Mouse (Mus musculus) thymus, adult 2 months (tissue): ENCODE results near the gene Dvl2.

Experiments used
- CTCF ChIP-seq: fragments of 200-500 bp; IDR thresholded peaks from 2 replicates; pipeline ENCODE4 v1.5.1; 2012; ENCODE audit warnings: mild to moderate bottlenecking, control low read depth, low read length, moderate library complexity, borderline replicate concordance; ENCODE audit not compliant: control insufficient read depth, poor library complexity, insufficient read depth; ENCODE audit errors: extremely low read depth
- POLR2A ChIP-seq: fragments of 200-500 bp; IDR thresholded peaks from 2 replicates; pipeline ENCODE4 v1.6.1; 2012; ENCODE audit warnings: mild to moderate bottlenecking, low read length, control low read depth, moderate library complexity; ENCODE audit not compliant: control insufficient read depth, poor library complexity, insufficient read depth; ENCODE audit errors: extremely low read depth

DNA sequence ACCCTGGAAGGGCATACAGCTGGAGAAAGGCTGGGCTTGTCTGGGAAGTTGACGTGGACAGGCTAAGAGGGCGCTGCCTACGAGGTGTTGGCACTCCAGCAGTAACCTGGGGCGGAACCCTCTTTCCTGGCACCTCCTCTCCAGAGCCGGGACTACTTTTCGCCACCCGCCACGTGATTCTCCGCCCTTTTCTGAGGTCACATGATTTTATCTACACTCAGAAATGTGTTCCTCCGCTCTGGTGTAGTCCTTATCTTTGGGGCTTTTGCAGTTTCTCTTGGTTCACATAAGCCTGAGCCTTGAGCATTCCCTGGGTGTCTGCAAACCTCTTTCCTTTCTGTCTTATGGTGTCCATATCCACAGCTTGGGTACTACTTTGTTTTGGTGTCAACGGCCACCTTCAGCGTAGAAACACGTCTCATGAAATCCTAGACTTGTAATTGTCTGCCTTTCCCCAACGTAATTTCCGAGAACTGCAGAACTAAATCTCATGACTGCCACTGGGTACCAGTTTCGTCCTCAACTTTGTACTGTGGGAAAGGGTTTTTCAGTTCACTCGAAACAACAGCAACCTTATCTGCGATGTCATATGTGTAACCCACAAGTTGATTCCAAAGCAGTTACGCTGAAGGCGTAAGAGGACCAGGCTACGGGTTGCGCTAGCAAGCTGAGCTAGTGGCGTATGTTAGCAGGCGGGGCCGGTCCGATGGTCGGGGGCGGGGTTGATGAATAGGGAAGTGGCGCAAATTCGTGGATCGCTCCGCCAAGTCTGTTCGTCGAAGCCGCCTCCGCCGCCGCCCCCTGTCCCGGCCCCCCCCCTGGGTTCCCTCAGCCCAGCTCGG is 9.3 kb upstream of the Dvl2 start, which contains the start of gene Gabarap:
- TF ChIP-seq CTCF (no peak), POLR2A (peak; percentile 61)
